Mouse (Mus musculus) left cerebral cortex, adult 9 months (tissue): ENCODE measurements around the gene Gadd45b.
A peak's percentile ranks its signal among the peaks of the same experiment; 100 is the strongest.

Source experiments
- DNase-seq, 2 experiments: peaks; one replicate each; pipeline ENCODE4 v3.0.0; 2022; ENCODE audit warnings: low spot score in 2 of 2

The Gadd45b gene

GRCm38 (mm10) chr10:80935241-80935640 lies 5.4 kb downstream of the Gadd45b start:
- no peak for DNase-seq

- no peak for DNase-seq
Observed at GRCm38 (mm10) chr10:80935698-80936097, 5.8 kb downstream of the Gadd45b start.

- no peak for DNase-seq
Observed at GRCm38 (mm10) chr10:80936135-80936809, 6.4 kb downstream of the Gadd45b start.

- DNase-seq = no peak
Observed at GRCm38 (mm10) chr10:80936810-80937164, 6.9 kb downstream of the Gadd45b start.

- DNase-seq = no peak
Observed at GRCm38 (mm10) chr10:80937646-80938045, 7.8 kb downstream of the Gadd45b start.

GRCm38 (mm10) chr10:80938831-80939550 lies 9.1 kb downstream of the Gadd45b start:
- no peak for DNase-seq

GRCm38 (mm10) chr10:80939671-80940070 lies 9.8 kb downstream of the Gadd45b start:
- peak; percentile 74 to 82 for DNase-seq

- DNase-seq = no peak
Observed at GRCm38 (mm10) chr10:80940320-80940987, 10.6 kb downstream of the Gadd45b start.

GRCm38 (mm10) chr10:80940988-80941347 lies 11.1 kb downstream of the Gadd45b start:
- DNase-seq = no peak

- no peak for DNase-seq
Observed at GRCm38 (mm10) chr10:80942919-80943318, 13.0 kb downstream of the Gadd45b start.

- no peak for DNase-seq
Observed at GRCm38 (mm10) chr10:80943701-80944100, 13.8 kb downstream of the Gadd45b start.

GRCm38 (mm10) chr10:80944231-80944630 lies 14.4 kb downstream of the Gadd45b start:
- no peak for DNase-seq

GRCm38 (mm10) chr10:80946684-80947437 lies 17.0 kb downstream of the Gadd45b start:
- no peak for DNase-seq

GRCm38 (mm10) chr10:80947802-80948201 lies 17.9 kb downstream of the Gadd45b start:
- DNase-seq = no peak

- DNase-seq = no peak
Observed at GRCm38 (mm10) chr10:80948570-80948969, 18.7 kb downstream of the Gadd45b start.

GRCm38 (mm10) chr10:80949081-80949480 lies 19.2 kb downstream of the Gadd45b start:
- DNase-seq = no peak

GRCm38 (mm10) chr10:80950314-80950713 lies 20.4 kb downstream of the Gadd45b start:
- DNase-seq = no peak

- no peak for DNase-seq
Observed at GRCm38 (mm10) chr10:80951761-80952390, 22.0 kb downstream of the Gadd45b start.

GRCm38 (mm10) chr10:80952449-80952848 lies 22.6 kb downstream of the Gadd45b start:
- DNase-seq = no peak

GRCm38 (mm10) chr10:80954415-80954814 lies 24.5 kb downstream of the Gadd45b start:
- DNase-seq = no peak

- DNase-seq = no peak
Observed at GRCm38 (mm10) chr10:80954843-80955242, 25.0 kb downstream of the Gadd45b start.

- DNase-seq = peak in 1 of 2 experiments; percentile 64
Observed at GRCm38 (mm10) chr10:80955536-80955935, 25.7 kb downstream of the Gadd45b start.
